Mouse (Mus musculus): ENCODE measurements around the gene Hras. TPM values are rescaled to one million over a fixed set of nuclear protein-coding genes. Genes with fewer than 3 reads are reported as not detected.

The Hras gene
- polyA plus RNA-seq, 1 experiment from 2014 or later = 92.6 TPM

DNA sequence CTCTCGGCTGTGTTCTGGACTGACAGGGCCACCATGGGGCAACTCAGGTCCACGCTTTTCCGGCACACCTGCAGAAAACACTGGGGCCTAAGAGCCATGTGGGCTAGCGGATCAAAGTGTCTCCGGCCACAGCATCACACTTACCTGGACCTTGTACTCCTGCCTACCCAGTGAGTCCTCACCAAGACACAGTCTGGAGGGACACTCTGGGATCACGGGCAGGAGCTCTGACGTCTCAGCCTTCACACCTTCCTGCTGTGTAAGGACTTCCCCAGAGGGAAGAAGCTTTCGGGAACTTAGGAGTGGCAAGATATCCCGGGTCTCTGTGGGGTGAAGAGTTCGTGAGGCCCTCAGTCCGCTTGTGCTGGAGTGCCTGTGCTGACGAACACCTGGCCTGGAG lies 16.3 kb upstream of the Hras start:
- H3K4me3 ChIP-seq = no peak overlapping the region
- no peaks in the 10 kb centered on the region for H3K36me3 ChIP-seq
- H3K27ac ChIP-seq = peak overlapping the region; percentile 24
- DNase-seq (ENCODE audit: low spot score) = no peak
- H3K4me1 ChIP-seq = peaks cover 25% of the 10 kb centered on the region
- H3K9me3 ChIP-seq = no peaks in the 10 kb centered on the region
- peaks cover 16% of the 10 kb centered on the region; the same call in 1 of the 2 replicates for H3K27me3 ChIP-seq (ENCODE audit: insufficient read depth, poor library complexity, severe bottlenecking)
- 64% methylated on average over 12 of the region's 12 CpGs for WGBS

DNA sequence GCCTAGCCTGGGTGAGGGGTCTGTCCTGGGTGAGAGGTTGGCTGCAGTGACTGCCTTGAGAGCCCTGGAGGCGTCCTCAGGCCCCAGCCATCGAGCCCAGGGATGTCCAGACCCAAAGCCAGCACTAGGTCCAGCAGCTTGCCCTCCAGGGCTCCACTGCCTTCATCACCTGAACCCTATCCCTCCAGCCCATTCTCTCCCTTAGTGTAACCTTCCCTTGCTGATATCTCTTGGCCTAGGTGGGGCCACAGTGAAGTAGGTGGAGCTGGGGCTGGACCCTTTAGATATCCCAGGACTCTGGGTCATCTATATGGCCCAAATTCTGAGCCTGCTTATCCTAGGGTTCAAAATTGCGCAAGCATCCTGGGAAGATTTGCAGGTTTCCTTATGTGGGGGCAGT lies 15.7 kb upstream of the Hras start:
- Histone ChIP-seq H3K36me3 (no peaks in the 10 kb centered on the region), H3K4me3 (no peak overlapping the region), H3K27ac (peak overlapping the region; percentile 31; the same call in 1 of the 2 replicates), H3K27me3 (ENCODE audit: insufficient read depth, poor library complexity, severe bottlenecking) (peaks cover 16% of the 10 kb centered on the region; the same call in 1 of the 2 replicates), H3K9me3 (no peaks in the 10 kb centered on the region), H3K4me1 (peaks cover 22% of the 10 kb centered on the region)
- 61% methylated on average over 3 of the region's 3 CpGs for WGBS
- no peak for DNase-seq (ENCODE audit: low spot score)

DNA sequence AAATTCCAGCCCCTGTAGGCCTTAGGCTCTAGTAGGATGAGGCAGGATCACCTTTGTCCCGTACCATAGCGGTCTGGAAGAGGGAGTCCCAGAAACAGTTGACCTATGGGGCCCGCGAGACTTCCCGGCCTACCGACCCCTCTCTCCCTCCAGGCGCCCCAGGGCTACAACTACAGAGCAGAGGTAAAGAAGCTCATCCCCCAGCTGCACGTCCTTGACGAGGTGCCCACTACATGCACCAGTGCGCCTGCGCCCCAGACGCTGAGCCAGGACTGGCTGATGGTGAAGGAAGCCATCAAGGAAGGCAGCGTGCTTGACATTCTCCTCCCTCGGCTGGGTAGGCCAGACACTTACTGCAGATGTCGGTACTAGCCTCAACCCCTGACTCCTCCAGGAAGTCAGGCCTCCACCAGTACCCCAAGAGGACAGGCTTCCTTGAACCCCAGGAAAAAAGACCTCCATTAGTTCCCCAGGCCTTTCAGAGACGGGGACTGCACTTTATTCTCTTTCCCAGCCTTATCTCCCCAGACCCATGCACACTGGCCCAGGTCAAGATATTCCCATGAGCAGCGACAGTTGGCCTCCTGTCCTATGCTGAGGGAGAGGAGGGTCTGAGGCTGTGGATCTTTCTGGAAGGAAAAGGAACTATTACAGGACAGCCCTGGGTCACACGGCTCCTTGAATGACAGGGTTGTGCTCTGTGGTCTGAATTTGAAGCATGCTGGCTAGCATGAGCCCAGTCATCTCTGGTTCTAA lies 12.6 kb upstream of the Hras start:
- WGBS = 86% methylated on average over 18 of the region's 18 CpGs
- no peaks in the 10 kb centered on the region for H3K9me3 ChIP-seq
- peaks cover 12% of the 10 kb centered on the region; the same call in 1 of the 2 replicates for H3K4me1 ChIP-seq
- no peak overlapping the region for H3K4me3 ChIP-seq
- H3K36me3 ChIP-seq = no peaks in the 10 kb centered on the region
- peak overlapping the region; percentile 52 for H3K27ac ChIP-seq
- DNase-seq (ENCODE audit: low spot score) = no peak
- peaks cover 13% of the 10 kb centered on the region; the same call in 1 of the 2 replicates for H3K27me3 ChIP-seq (ENCODE audit: insufficient read depth, poor library complexity, severe bottlenecking)

DNA sequence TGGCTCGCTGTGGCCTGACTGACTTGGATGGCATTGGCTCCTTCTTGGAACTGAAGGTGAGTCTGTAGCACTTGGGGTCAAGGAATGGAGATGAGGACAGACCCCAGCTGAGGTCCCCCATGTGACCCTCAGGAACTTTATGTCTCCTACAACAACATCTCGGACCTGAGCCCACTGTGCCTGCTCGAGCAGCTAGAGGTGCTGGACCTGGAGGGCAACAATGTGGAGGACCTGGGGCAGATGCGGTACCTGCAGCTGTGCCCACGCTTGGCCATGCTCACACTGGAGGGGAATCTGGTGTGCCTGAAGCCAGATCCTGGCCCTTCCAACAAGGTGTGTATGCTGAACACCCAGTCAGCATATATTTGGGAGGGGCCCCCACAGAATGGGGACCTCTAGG lies 11.7 kb upstream of the Hras start:
- Histone ChIP-seq H3K27me3 (ENCODE audit: insufficient read depth, poor library complexity, severe bottlenecking) (peaks cover 7% of the 10 kb centered on the region; the same call in 1 of the 2 replicates), H3K4me3 (no peak overlapping the region), H3K36me3 (no peaks in the 10 kb centered on the region), H3K27ac (0 out of 2 replicates have a peak overlapping the region, but pooled peaks have one; percentile 49), H3K9me3 (no peaks in the 10 kb centered on the region), H3K4me1 (peaks cover 11% of the 10 kb centered on the region; the same call in 1 of the 2 replicates)
- DNase-seq (ENCODE audit: low spot score) = no peak
- 94% methylated on average over 5 of the region's 5 CpGs for WGBS

DNA sequence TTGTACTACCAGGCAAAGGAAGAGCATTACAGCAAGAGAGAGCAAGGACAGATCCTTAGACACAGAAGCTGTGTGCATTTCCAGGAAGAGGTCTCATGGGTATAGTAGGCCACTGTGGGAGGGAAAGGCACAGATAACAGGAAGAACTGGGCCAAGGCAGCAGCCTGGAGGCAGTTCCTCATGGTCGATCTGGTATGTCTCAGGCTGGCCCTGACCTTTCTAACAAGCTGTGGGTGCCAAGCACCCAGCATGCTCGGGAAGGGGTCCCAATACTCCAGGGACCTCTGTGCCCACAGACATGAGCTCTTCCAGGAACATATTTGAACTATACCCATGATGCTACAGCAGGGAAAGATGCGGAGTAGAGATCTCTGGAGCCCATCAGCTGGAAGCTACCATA lies 10.7 kb upstream of the Hras start:
- DNase-seq (ENCODE audit: low spot score) = no peak
- no peak overlapping the region for H3K4me3 ChIP-seq
- H3K4me1 ChIP-seq = 0 out of 2 replicates have a peak, but pooled peaks cover 7% of the 10 kb centered on the region
- H3K27me3 ChIP-seq (ENCODE audit: insufficient read depth, poor library complexity, severe bottlenecking) = peaks cover 11% of the 10 kb centered on the region; the same call in 1 of the 2 replicates
- WGBS = 74% methylated on average over 3 of the region's 3 CpGs
- H3K27ac ChIP-seq = no peak overlapping the region
- no peaks in the 10 kb centered on the region for H3K36me3 ChIP-seq
- no peaks in the 10 kb centered on the region for H3K9me3 ChIP-seq

DNA sequence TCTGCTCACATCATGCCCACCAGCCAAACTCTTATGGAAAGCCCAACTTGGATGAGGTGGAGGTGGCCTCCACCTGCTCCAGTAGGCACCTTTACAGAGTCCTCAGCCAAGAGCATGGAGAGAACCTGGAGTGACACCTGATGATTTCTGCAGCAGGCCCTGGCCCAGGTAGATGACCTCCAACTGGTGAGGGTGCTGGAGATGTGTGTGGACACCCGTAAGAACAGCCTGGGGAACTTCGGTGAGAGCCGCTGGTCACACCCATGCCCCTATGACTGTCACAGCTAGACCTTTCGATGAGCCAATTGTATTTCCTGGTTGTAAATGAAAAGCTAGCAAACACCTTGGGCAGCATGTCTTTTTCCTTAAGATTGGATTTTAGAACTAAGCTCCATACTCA lies 4.3 kb upstream of the Hras start:
- no peaks in the 10 kb centered on the region for H3K9me3 ChIP-seq
- H3K27ac ChIP-seq = no peak overlapping the region
- H3K4me3 ChIP-seq = no peak overlapping the region
- H3K36me3 ChIP-seq = no peaks in the 10 kb centered on the region
- no peak for DNase-seq (ENCODE audit: low spot score)
- 91% methylated on average over 4 of the region's 4 CpGs for WGBS
- H3K4me1 ChIP-seq = peaks cover 12% of the 10 kb centered on the region
- peaks cover 22% of the 10 kb centered on the region; the same call in 1 of the 2 replicates for H3K27me3 ChIP-seq (ENCODE audit: insufficient read depth, poor library complexity, severe bottlenecking)

DNA sequence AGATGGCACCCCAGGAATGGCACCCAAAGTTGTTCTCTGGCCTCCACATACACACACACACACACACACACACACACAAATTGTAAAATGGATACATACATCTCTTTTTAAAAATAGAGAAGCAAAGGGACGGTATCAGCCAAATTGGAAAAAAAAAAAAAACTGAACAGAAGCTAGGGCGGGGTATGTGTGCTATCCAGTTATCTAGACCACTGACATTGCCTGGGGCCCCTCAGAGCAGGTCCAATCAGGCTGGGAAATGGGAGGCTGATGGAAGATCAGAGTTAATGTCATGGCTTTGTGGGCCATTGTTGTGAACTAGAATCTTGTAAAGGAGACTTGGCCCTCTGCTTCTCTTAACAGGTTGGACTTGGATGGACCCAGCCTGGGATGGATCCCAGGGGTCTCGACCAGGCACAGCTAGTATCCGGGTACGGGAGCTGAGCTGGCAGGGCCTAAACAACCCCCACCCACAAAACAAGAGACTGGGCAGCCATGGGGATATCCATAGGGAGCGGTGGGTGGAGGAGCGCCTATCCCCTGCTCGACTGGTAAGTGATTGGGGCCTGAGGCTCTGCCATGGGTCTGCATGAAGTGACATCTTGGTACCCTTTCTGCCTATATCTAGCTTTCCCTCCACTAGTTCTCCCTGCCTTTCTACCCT lies 2.9 kb upstream of the Hras start:
- H3K36me3 ChIP-seq = peaks cover 11% of the 10 kb centered on the region
- DNase-seq (ENCODE audit: low spot score) = no peak
- no peak overlapping the region for H3K4me3 ChIP-seq
- peaks cover 26% of the 10 kb centered on the region for H3K4me1 ChIP-seq
- no peaks in the 10 kb centered on the region for H3K9me3 ChIP-seq
- peak overlapping the region; percentile 49; the same call in 1 of the 2 replicates for H3K27ac ChIP-seq
- 86% methylated on average over 8 of the region's 8 CpGs for WGBS
- H3K27me3 ChIP-seq (ENCODE audit: insufficient read depth, poor library complexity, severe bottlenecking) = peaks cover 22% of the 10 kb centered on the region; the same call in 1 of the 2 replicates

DNA sequence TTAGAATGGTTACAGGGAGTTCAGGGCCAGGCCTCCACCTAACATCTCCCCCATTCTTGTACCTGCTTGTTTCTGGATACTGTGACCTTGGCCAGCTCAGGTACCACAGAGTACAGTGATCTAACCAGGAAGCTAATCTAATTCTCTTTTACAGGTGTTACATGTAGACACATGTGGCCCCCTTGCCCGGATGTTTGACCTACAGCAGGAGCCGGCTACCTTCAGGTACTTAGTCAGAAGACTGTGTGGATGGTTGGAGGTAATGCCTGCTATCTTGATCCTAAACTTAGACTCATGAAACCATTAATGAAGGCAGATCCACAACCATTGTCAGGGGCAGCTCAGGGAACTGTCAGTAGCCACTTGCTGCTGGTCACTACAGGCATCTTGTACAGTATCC lies 1.9 kb upstream of the Hras start:
- Histone ChIP-seq H3K36me3 (peaks cover 21% of the 10 kb centered on the region), H3K4me3 (no peak overlapping the region), H3K27ac (no peak overlapping the region), H3K4me1 (peaks cover 33% of the 10 kb centered on the region), H3K27me3 (ENCODE audit: insufficient read depth, poor library complexity, severe bottlenecking) (peaks cover 22% of the 10 kb centered on the region; the same call in 1 of the 2 replicates), H3K9me3 (no peaks in the 10 kb centered on the region)
- no peak for DNase-seq (ENCODE audit: low spot score)
- WGBS = 98% methylated on average over 2 of the region's 2 CpGs

DNA sequence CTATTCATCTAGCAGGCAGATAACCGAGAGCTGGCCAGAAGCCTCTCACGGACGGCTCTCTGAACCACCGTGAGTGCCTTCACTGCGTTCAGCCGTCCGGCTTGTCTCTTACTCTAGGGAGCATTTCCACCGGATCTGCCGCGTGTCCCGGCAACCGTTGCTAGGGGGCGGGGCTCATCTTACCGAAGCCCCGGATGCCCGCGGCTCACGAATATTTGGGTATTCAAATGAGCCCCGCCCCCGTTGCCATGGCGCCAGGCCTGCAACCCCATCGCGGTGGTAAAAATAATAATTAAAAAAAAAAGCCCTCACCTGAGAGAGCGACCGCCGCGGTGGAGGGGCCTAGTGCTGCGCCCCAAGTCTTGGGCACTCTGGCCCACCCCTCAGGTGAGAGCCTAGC lies 1.0 kb upstream of the Hras start:
- peaks cover 30% of the 10 kb centered on the region for H3K36me3 ChIP-seq
- H3K9me3 ChIP-seq = no peaks in the 10 kb centered on the region
- peaks cover 21% of the 10 kb centered on the region; the same call in 1 of the 2 replicates for H3K27me3 ChIP-seq (ENCODE audit: insufficient read depth, poor library complexity, severe bottlenecking)
- H3K27ac ChIP-seq = peak overlapping the region; percentile 95
- peaks cover 35% of the 10 kb centered on the region for H3K4me1 ChIP-seq
- H3K4me3 ChIP-seq = peak overlapping the region; percentile 83
- peak; percentile 95 for DNase-seq (ENCODE audit: low spot score)
- under 1% methylated on average over 28 of the region's 28 CpGs for WGBS

DNA sequence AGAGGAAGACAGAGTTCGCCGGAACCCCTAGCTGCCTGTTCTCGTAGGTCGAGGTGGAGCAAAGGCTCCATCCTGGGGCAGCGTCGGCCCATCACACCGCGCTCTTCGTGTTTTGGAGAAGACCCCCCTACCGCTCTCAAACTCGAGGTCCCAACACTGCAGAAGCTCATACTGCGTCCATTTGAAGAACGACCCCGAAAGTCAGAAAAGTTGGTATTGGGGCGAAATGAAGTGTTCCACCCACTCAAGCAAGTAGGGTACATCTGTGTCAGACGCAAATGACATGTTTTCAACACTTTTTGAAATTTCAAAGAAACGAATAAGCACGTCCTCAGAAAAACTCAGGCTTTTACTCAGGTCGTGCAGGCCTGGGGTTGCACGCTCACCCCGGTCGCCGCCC lies 604 bp upstream of the Hras start:
- H3K27me3 ChIP-seq (ENCODE audit: insufficient read depth, poor library complexity, severe bottlenecking) = peaks cover 17% of the 10 kb centered on the region; the same call in 1 of the 2 replicates
- under 1% methylated on average over 23 of the region's 23 CpGs for WGBS
- DNase-seq (ENCODE audit: low spot score) = no peak
- peak overlapping the region; percentile 95 for H3K27ac ChIP-seq
- no peaks in the 10 kb centered on the region for H3K9me3 ChIP-seq
- H3K4me1 ChIP-seq = peaks cover 32% of the 10 kb centered on the region
- H3K36me3 ChIP-seq = peaks cover 34% of the 10 kb centered on the region
- H3K4me3 ChIP-seq = peak overlapping the region; percentile 83

DNA sequence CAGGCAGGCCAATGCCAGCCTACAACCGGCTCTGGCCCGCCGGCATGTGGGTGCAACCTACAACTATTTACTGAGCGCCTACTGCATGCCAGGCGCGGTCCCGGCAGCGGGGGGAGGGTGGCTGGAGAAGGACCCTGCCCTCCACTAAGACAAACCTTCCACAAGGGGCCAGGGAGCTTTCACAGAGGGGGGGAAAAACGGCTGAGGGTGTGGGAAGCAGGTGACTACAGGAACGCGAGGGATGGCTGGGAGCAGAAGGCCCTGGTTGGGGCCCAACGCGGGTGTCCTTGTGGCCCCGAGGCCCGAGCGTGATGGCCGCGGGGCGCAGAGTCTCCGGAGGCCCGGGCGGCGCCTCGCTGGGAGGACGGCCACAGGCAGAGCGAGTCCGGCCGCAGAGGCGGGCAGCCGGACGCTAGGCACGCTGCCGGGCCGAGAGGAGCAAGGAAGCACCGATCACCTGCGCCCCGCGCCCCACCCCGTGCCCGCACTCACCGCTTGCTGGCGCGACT lies 403 bp downstream of the Hras start:
- peak overlapping the region; percentile 95 for H3K27ac ChIP-seq
- under 1% methylated on average over 28 of the region's 43 CpGs for WGBS
- no peaks in the 10 kb centered on the region for H3K9me3 ChIP-seq
- H3K4me1 ChIP-seq = peaks cover 28% of the 10 kb centered on the region
- peaks cover 13% of the 10 kb centered on the region; the same call in 1 of the 2 replicates for H3K27me3 ChIP-seq (ENCODE audit: insufficient read depth, poor library complexity, severe bottlenecking)
- no peak for DNase-seq (ENCODE audit: low spot score)
- H3K36me3 ChIP-seq = peaks cover 41% of the 10 kb centered on the region
- H3K4me3 ChIP-seq = peak overlapping the region; percentile 83

DNA sequence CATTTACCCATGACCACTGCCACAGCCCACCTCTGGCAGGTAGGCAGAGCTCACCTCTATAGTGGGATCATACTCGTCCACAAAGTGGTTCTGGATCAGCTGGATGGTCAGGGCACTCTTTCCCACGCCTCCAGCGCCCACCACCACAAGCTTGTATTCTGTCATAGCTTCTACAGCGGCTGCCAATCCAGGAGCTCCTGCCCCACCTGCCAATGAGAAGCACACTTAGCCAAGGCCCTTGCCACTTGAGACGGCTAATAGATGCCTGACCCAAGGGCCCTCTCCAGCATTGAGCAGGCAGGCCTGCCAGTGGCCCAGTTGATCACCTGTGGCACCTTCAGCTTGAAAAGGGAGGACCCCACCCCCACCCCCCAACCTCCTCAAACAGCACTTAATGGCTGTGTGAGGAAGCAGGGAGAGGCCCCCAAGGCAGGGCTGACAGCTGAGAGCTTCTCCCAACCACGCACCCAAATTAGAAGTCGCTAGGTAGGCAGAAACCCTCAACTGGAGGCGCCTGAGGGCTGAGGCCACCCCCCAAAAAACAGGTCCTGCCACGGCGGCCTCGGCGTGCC lies 943 bp downstream of the Hras start:
- H3K4me3 ChIP-seq = peak overlapping the region; percentile 83
- peaks cover 28% of the 10 kb centered on the region for H3K4me1 ChIP-seq
- H3K36me3 ChIP-seq = peaks cover 41% of the 10 kb centered on the region
- no peak for DNase-seq (ENCODE audit: low spot score)
- no peaks in the 10 kb centered on the region for H3K9me3 ChIP-seq
- peaks cover 10% of the 10 kb centered on the region; the same call in 1 of the 2 replicates for H3K27me3 ChIP-seq (ENCODE audit: insufficient read depth, poor library complexity, severe bottlenecking)
- H3K27ac ChIP-seq = peak overlapping the region; percentile 95
- 29% methylated on average over 12 of the region's 12 CpGs for WGBS

Data from heart, embryonic 10.5 days (tissue).